Mouse (Mus musculus): Measurements from ENCODE around the gene Ank3. TPM values are rescaled to one million over a fixed set of nuclear protein-coding genes. Genes with fewer than 3 reads are reported as not detected.

Ank3 gene
- total and polyA plus RNA-seq, 3 experiments: 3.2 to 6.7 TPM; not detected in 1

DNA sequence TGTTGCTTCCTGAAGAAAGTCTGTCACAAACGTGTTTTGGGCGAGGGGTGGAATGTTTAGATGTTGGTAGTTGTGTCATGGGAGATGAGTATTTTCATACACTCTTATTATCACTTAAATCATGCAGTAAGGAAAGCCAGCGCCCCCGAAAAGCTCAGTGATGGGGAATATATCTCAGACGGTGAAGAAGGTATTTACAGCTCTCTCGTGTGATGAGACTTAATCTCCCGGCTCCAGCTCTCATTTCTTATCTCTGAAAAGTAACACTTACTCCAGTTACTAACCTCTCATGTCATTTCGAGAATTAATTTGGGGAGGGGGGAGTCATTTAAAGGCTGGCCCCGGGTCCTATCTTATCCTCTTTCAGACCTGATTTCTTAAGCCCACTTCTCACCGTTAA lies 505.7 kb downstream of the Ank3 start:
- Histone ChIP-seq H3K9me3 (replicated peaks; ENCODE audit: insufficient read depth, low read length) (no peaks in the 10 kb centered on the region), H3K9ac (ENCODE audit: control insufficient read depth, low read depth, low read length, poor library complexity, severe bottlenecking) (no peak overlapping the region), H3K79me2 (ENCODE audit: control insufficient read depth, insufficient read depth, low read length, poor library complexity) (no peaks in the 10 kb centered on the region), H3K27me3 (ENCODE audit: control insufficient read depth in 1 of 2, insufficient read depth in 2 of 2, low read length in 2 of 2) (peaks cover 0 to 3% of the 10 kb centered on the region in 2 experiments; a peak in 3 of 4 replicates), H3K4me3 (ENCODE audit: control insufficient read depth in 1 of 2, insufficient read depth in 1 of 2, low read depth in 2 of 2, low read length in 2 of 2) (no peak overlapping the region), H3K36me3 (ENCODE audit: control insufficient read depth in 1 of 2, insufficient read depth in 2 of 2, low read length in 2 of 2) (peaks cover 0 to 13% of the 10 kb centered on the region in 2 experiments; a peak in 2 of 4 replicates), H3K4me1 (ENCODE audit: control insufficient read depth in 1 of 2, insufficient read depth in 2 of 2, low read length in 2 of 2) (peaks cover 14 to 17% of the 10 kb centered on the region in 2 experiments), H3K27ac (ENCODE audit: control insufficient read depth, low read depth, low read length) (no peak overlapping the region)
- TF ChIP-seq USF2 (IDR thresholded peaks at IDR 0.05; ENCODE audit: borderline replicate concordance in 1 of 2, insufficient read depth in 1 of 2, low read depth in 1 of 2, low read length in 2 of 2): no peak
- no peak for TF ChIP-seq EP300 (IDR thresholded peaks at IDR 0.05; ENCODE audit: low read depth in 1 of 2, low read length in 2 of 2)
- no peak for TF ChIP-seq POLR2A (IDR thresholded peaks at IDR 0.05; ENCODE audit: control insufficient read depth in 1 of 2, insufficient read depth in 1 of 2, low read depth in 1 of 2, low read length in 2 of 2, poor library complexity in 1 of 2)
- no peak for TF ChIP-seq ELF1 (IDR thresholded peaks at IDR 0.05; ENCODE audit: low read depth, low read length)
- TF ChIP-seq POLR2AphosphoS2 (IDR thresholded peaks at IDR 0.05; ENCODE audit: low read length): no peak
- TF ChIP-seq GATA1 (IDR thresholded peaks at IDR 0.05; ENCODE audit: low read depth, low read length): peak; percentile 36; the same call in 1 of the 2 replicates
- no peak for DNase-seq (ENCODE audit: low read depth, low spot score)

DNA sequence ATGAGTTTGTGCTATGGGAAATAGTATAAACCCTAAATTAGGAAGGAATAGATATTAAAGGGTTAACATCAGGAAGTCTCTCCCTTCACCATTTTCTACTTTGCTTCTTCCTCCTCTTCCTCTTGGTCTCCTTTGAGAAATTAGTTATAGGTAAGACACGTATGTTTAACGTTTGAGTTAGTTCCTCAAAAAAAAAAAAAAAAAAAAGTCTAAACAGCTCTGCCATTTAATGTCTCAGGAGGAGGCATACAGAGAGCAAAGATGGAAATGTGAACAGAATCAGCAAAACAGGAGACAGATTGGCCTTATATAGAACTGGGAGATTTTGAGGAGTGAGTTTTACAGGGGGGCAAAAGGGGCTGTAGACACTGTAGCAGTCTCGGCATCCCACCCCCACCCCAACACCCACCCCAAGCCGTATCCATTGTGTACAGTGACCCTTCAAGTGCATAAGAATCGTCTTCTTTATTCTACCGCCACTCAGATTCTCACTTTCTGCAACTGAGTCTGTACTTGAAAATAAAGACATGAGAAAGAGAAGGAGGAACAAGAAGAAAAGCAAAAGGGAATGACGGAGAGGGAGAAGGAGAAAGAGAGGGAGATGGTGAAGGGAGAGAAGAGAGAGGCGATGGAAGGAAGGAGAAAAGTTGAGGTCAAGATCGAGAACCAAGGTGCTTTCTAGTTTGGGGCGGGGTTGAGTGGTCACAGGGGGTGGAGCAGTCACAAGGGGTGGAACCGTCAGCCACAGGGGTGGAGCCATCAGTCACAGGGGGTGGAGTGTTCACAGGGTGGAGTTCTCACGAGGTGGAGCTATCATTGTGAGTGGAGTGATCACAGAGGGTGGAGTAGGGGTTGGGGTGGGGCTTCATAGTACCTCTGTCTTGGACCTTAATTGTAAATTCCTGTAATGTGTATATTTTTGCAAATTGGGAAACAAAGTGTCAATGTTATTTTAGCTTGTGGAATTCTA lies 509.5 kb downstream of the Ank3 start:
- Histone ChIP-seq H3K27me3 (ENCODE audit: control insufficient read depth in 1 of 2, insufficient read depth in 2 of 2, low read length in 2 of 2) (no peaks in the 10 kb centered on the region), H3K4me3 (ENCODE audit: control insufficient read depth in 1 of 2, insufficient read depth in 1 of 2, low read depth in 2 of 2, low read length in 2 of 2) (peak overlapping the region; percentile 58 to 92), H3K27ac (ENCODE audit: control insufficient read depth, low read depth, low read length) (0 out of 2 replicates have a peak overlapping the region, but pooled peaks have one; percentile 42), H3K9ac (ENCODE audit: control insufficient read depth, low read depth, low read length, poor library complexity, severe bottlenecking) (peak overlapping the region; percentile 36; the same call in 1 of the 2 replicates), H3K4me1 (ENCODE audit: control insufficient read depth in 1 of 2, insufficient read depth in 2 of 2, low read length in 2 of 2) (peaks cover 23 to 26% of the 10 kb centered on the region in 2 experiments), H3K36me3 (ENCODE audit: control insufficient read depth in 1 of 2, insufficient read depth in 2 of 2, low read length in 2 of 2) (peaks cover 0 to 20% of the 10 kb centered on the region in 2 experiments; a peak in 2 of 4 replicates), H3K79me2 (ENCODE audit: control insufficient read depth, insufficient read depth, low read length, poor library complexity) (no peaks in the 10 kb centered on the region), H3K9me3 (replicated peaks; ENCODE audit: insufficient read depth, low read length) (no peaks in the 10 kb centered on the region)
- DNase-seq (ENCODE audit: low read depth, low spot score): peak; percentile 93
- TF ChIP-seq ETS1 (IDR thresholded peaks at IDR 0.05; ENCODE audit: low read depth, low read length): peak; percentile 32
- TF ChIP-seq JUND (IDR thresholded peaks at IDR 0.05; ENCODE audit: low read depth, low read length): no peak
- peak; percentile 44; the same call in 1 of the 2 replicates for TF ChIP-seq CHD1 (IDR thresholded peaks at IDR 0.05; ENCODE audit: low read depth, low read length)
- TF ChIP-seq ZNF384 (IDR thresholded peaks at IDR 0.05; ENCODE audit: low read depth, low read length): peak; percentile 94
- TF ChIP-seq POLR2AphosphoS2 (IDR thresholded peaks at IDR 0.05; ENCODE audit: low read length): no peak
- TF ChIP-seq SIN3A (IDR thresholded peaks at IDR 0.05; ENCODE audit: low read length): peak; percentile 57
- TF ChIP-seq MXI1 (IDR thresholded peaks at IDR 0.05; ENCODE audit: low read depth, low read length): peak; percentile 12; the same call in 1 of the 2 replicates
- no peak for TF ChIP-seq POLR2AphosphoS5 (IDR thresholded peaks at IDR 0.05; ENCODE audit: borderline replicate concordance, low read depth, low read length)
- peak; percentile 17; the same call in 1 of the 2 replicates for TF ChIP-seq ELF1 (IDR thresholded peaks at IDR 0.05; ENCODE audit: low read depth, low read length)
- TF ChIP-seq USF1 (IDR thresholded peaks at IDR 0.05; ENCODE audit: low read depth, low read length): peak; percentile 46; the same call in 1 of the 2 replicates

All from MEL (cell line).